Mouse (Mus musculus): ENCODE data around the gene Igbp1b. TPM values are rescaled to one million over a fixed set of nuclear protein-coding genes. Genes with fewer than 3 reads are reported as not detected.

The Igbp1b gene
- polyA plus RNA-seq, 1 experiment, result not detected

DNA sequence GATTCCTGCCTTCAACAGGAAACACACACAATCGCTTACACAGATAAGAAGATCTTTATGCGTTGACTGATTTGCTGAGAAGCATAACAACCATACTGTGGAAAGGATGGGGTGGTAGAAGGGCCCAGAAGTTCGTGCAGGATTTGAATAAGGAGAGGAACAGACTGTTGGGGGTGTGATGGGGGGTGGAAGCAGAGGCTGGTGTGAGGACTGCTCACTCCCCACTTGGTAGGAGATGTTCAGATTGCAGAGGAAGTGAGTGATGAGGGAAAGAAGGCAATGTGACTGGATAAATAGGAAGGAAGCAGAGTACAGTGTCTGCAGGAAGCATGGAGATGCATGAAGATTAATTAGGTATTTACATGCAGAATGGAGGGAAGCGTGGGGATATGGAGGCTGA is 19.0 kb downstream of the Igbp1b start:
- no peak overlapping the region for H3ac ChIP-seq (ENCODE audit: control insufficient read depth, insufficient read length)
- no peaks in the 10 kb centered on the region for H3K27me3 ChIP-seq (ENCODE audit: control insufficient read depth, insufficient read depth, insufficient read length)
- H3K4me3 ChIP-seq, result no peak overlapping the region
- no peak overlapping the region for H3K4me2 ChIP-seq (ENCODE audit: low read depth)
- H3K79me2 ChIP-seq (ENCODE audit: control insufficient read depth, insufficient read depth), result no peaks in the 10 kb centered on the region
- no peak for TF ChIP-seq REST (IDR thresholded peaks at IDR 0.05; ENCODE audit: insufficient read depth, insufficient read length)
- no peak for TF ChIP-seq TCF3 (IDR thresholded peaks at IDR 0.05; ENCODE audit: insufficient read length, low read depth)
- no peaks in the 10 kb centered on the region for H3K36me3 ChIP-seq (ENCODE audit: control insufficient read depth, insufficient read depth)

DNA sequence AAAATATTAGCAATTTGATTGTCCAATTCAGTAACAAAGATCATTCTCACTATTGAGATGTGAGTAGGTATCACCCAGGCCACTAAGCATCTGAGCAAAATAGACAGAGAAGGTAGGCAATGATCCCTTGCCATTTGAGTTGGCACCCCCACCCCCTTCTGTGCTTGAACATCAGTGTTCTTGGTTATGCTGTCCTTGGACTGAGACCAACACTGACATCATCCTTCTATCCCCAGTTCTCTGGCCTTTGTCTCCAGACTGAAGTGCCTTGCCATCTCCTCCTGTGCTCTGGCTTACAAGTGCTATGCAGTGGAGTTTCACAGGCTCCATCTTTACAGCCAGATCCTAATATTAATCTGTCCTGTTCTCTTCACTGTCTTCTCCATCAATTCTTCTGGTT is 37.6 kb downstream of the Igbp1b start:
- Histone ChIP-seq H3ac (ENCODE audit: control insufficient read depth, insufficient read length) (no peak overlapping the region), H3K4me2 (ENCODE audit: low read depth) (no peak overlapping the region), H3K27me3 (ENCODE audit: control insufficient read depth, insufficient read depth, insufficient read length) (no peaks in the 10 kb centered on the region), H3K36me3 (ENCODE audit: control insufficient read depth, insufficient read depth) (no peaks in the 10 kb centered on the region), H3K79me2 (ENCODE audit: control insufficient read depth, insufficient read depth) (no peaks in the 10 kb centered on the region), H3K4me3 (no peak overlapping the region)
- TF ChIP-seq MAX (IDR thresholded peaks at IDR 0.05; ENCODE audit: low read depth), result no peak
- TF ChIP-seq POLR2AphosphoS2 (IDR thresholded peaks at IDR 0.05; ENCODE audit: insufficient read length, low read depth), result no peak
- TF ChIP-seq CEBPB (IDR thresholded peaks at IDR 0.05; ENCODE audit: insufficient read depth, poor library complexity, severe bottlenecking), result no peak

DNA sequence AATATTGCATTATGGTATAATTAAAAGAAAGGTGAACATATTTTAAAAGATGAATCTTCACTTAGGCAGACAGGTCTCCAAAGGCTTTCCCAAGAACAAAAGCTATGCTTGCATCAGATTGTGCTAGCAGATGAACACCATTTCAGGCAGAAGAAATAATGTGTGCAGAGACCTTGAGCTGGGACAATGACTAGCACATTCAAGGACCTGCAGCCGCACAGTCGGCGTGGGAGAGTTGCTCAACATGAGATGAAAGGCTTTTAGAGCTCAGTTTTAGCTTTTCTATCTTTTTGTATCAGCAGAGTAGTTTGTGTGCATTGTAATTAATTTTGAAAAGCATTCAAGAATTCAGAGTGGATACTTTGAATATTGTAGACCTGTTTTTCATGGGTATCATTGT is 39.9 kb downstream of the Igbp1b start:
- H3K27me3 ChIP-seq (ENCODE audit: control insufficient read depth, insufficient read depth, insufficient read length), result no peaks in the 10 kb centered on the region
- no peak overlapping the region for H3K4me2 ChIP-seq (ENCODE audit: low read depth)
- H3K4me3 ChIP-seq, result no peak overlapping the region
- TF ChIP-seq POLR2A (IDR thresholded peaks at IDR 0.05; ENCODE audit: insufficient read length, low read depth) (no peak), USF1 (IDR thresholded peaks at IDR 0.05; ENCODE audit: low read depth) (no peak)
- no peaks in the 10 kb centered on the region for H3K79me2 ChIP-seq (ENCODE audit: control insufficient read depth, insufficient read depth)
- H3ac ChIP-seq (ENCODE audit: control insufficient read depth, insufficient read length), result no peak overlapping the region
- no peaks in the 10 kb centered on the region for H3K36me3 ChIP-seq (ENCODE audit: control insufficient read depth, insufficient read depth)

Other genes starting within 250 kb of the Igbp1b start
- gene Lmo3, start 76.6 kb downstream of the Igbp1b start, polyA plus RNA-seq (2012; fragmentation: generic; extraction: Trizol), result not detected